Mouse (Mus musculus) embryonic stem cell, embryonic (primary cell): Measurements from ENCODE around the gene Myl10.

Experiments used
- CTCF ChIA-PET, 4 experiments: fragments of 300-600 bp in 2 of 4; fragments of 350-600 bp in 2 of 4; sonication (Branson Sonifier 250); formaldehyde crosslinking; loops; one replicate each; lab custom pipeline; 2022; ENCODE audit warnings: inconsistent platforms in 2 of 4; lab: Charles Lee
- POLR2A ChIA-PET, 4 experiments: fragments of 300-600 bp in 2 of 4; fragments of 350-600 bp in 2 of 4; sonication (Branson Sonifier 250); formaldehyde crosslinking; loops; one replicate each; lab custom pipeline; 2022; ENCODE audit warnings: antibody characterized with exemption in 4 of 4, inconsistent platforms in 1 of 4; lab: Charles Lee

The Myl10 gene

GRCm38 (mm10) chr5:136694976-136695375 lies 2.0 kb downstream of the Myl10 start:
- CTCF ChIA-PET: no interaction called here

GRCm38 (mm10) chr5:136696516-136696915 lies 3.6 kb downstream of the Myl10 start:
- POLR2A ChIA-PET: interaction anchor here in 1 of 4 experiments (1.0 kb wide), 1 partner anchor 10 kb away, joined by 3 read pairs; no protein-coding TSS in a partner anchor

More at GRCm38 (mm10) chr5:136694976-136695375, 2.0 kb downstream of the Myl10 start:
- POLR2A ChIA-PET: no interaction called here

GRCm38 (mm10) chr5:136697618-136698017 lies 4.7 kb downstream of the Myl10 start:
- POLR2A ChIA-PET: interaction anchor here in 1 of 4 experiments (1.0 kb wide), 1 partner anchor 9 kb away, joined by 3 read pairs; no protein-coding TSS in a partner anchor
- CTCF ChIA-PET: interaction anchor here (0.6 to 1.4 kb wide), 5 partner anchors 10 to 74 kb away, joined by 3 to 5 read pairs (median 3); no protein-coding TSS in a partner anchor

More at GRCm38 (mm10) chr5:136696516-136696915, 3.6 kb downstream of the Myl10 start:
- CTCF ChIA-PET: interaction anchor here (0.5 to 1.4 kb wide), 5 partner anchors 10 to 421 kb away, joined by 3 to 12 read pairs (median 4); no protein-coding TSS in a partner anchor

- ChIA-PET POLR2A (interaction anchor here in 1 of 4 experiments (0.6 kb wide), 1 partner anchor 16 kb away, joined by 3 read pairs; no protein-coding TSS in a partner anchor), CTCF (interaction anchor here in 1 of 4 experiments (0.6 kb wide), 2 partner anchors 449 to 487 kb away, joined by 3 to 9 read pairs; no protein-coding TSS in a partner anchor)
These were observed 9.3 kb downstream of the Myl10 start for GRCm38 (mm10) chr5:136702159-136702725.

- CTCF ChIA-PET: interaction anchor here (0.5 to 1.0 kb wide), 10 partner anchors 10 to 660 kb away, joined by 3 to 8 read pairs (median 3); no protein-coding TSS in a partner anchor
These were observed 10.8 kb downstream of the Myl10 start for GRCm38 (mm10) chr5:136703751-136704150.

DNA sequence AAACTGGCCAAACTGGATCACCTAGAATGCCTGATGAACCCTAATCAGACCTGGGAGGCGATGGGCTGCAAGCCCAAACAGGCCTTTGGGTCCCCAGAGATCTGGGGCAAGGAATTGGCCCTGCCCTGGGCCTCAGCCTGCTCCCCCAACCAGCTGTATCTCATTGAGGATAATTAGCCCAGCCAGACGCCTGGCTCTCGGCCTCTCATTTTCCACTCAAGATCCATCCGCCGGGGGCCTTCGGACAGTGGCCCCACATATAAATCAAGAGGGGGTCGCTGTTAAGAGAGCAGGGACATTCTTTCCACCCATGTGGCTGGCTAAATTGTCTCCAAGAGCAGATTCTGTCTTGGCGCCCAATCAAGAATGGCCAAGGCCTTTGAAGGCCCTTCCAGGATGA lies 11.2 kb downstream of the Myl10 start:
- CTCF ChIA-PET: interaction anchor here in 3 of 4 experiments (0.7 to 1.0 kb wide), 7 partner anchors 10 to 553 kb away, joined by 3 to 7 read pairs (median 3); no protein-coding TSS in a partner anchor
- POLR2A ChIA-PET: interaction anchor here in 2 of 4 experiments (0.6 to 0.7 kb wide), 2 partner anchors 75 to 183 kb away, joined by 3 to 5 read pairs; no protein-coding TSS in a partner anchor

More at GRCm38 (mm10) chr5:136703751-136704150, 10.8 kb downstream of the Myl10 start:
- POLR2A ChIA-PET: interaction anchor here in 2 of 4 experiments (0.6 to 0.7 kb wide), 2 partner anchors 75 to 182 kb away, joined by 3 to 5 read pairs; no protein-coding TSS in a partner anchor

DNA sequence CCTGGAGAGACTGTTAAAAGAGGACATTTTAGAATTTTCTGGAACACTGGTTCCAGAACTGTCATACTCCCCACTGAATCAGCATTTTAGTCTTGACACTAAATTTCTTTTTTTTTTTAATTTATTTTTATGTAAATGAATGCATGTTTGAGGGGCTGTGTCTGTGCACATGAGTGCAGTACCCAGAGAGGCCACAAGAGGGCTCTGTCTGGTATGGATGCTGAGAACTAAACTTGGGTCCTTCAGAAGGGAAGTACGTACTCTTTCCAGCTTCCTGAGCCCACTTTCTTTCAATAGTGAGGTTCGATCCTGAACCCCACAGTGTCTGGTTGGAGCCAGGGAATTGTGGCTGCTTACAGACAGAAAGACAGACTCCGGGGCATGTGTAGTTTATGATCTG lies 12.6 kb downstream of the Myl10 start:
- ChIA-PET CTCF (interaction anchor here in 3 of 4 experiments (0.7 to 2.3 kb wide), 16 partner anchors 9 to 461 kb away, joined by 3 to 17 read pairs (median 5); partner anchors contain the start of gene Myl10 (in 2 of the 3)), POLR2A (interaction anchor here in 1 of 4 experiments (1.3 kb wide), 1 partner anchor 10 kb away, joined by 3 read pairs; no protein-coding TSS in a partner anchor)

GRCm38 (mm10) chr5:136706803-136707202 lies 13.9 kb downstream of the Myl10 start:
- POLR2A ChIA-PET: interaction anchor here in 3 of 4 experiments (0.7 to 1.5 kb wide), 5 partner anchors 9 to 35 kb away, joined by 3 to 5 read pairs (median 3); no protein-coding TSS in a partner anchor
- CTCF ChIA-PET: interaction anchor here (0.6 to 2.3 kb wide), 49 partner anchors 9 to 1691 kb away, joined by 3 to 17 read pairs (median 4); partner anchors contain the start of genes Myl10 (in 2 of the 4) and Ywhag (in 1 of the 4)

DNA sequence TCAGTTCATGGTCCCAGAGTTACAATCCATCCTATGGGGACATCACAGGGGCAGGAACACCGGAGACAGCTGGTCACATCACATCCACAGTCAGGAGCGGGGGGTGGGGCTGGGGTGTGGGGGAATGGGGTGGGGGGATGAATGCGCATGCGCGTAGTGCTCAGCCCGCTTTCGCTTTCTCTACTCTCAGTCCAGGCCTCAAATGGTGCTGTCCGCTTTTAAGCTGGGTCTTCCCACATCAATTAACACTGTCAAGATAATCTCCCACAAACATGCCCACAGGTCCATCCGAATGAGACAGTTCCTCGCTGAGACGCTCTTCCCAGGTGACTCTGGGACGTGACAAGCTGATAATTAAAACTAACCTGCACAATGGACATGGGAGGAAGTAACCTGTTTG lies 15.2 kb downstream of the Myl10 start:
- ChIA-PET POLR2A (interaction anchor here in 3 of 4 experiments (0.5 to 1.4 kb wide), 9 partner anchors 37 to 544 kb away, joined by 3 to 10 read pairs (median 3); partner anchors contain the start of gene Prkrip1 (in 1 of the 3)), CTCF (interaction anchor here (0.6 to 2.0 kb wide), 19 partner anchors 9 to 1767 kb away, joined by 3 to 6 read pairs (median 4); no protein-coding TSS in a partner anchor)

DNA sequence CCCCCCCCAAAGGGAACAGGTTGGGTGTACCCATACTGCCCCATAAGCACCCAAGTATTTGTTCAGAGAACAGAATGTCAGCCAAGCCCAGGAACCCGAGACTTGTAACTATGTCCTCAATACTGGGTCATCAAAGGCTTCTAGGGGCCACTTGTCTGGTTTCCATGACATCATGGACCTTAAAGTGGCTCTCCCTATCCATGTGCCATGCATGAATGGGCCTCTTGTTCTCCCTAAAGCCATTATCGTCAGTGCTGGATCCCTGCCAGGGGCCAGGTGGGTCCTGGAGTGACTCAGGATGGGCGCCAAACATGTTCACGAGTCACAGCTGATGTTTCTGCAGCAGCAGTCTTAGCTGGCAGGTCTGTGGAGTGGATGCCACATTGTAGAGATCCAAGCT lies 17.8 kb downstream of the Myl10 start:
- ChIA-PET POLR2A (no interaction called here), CTCF (no interaction called here)

DNA sequence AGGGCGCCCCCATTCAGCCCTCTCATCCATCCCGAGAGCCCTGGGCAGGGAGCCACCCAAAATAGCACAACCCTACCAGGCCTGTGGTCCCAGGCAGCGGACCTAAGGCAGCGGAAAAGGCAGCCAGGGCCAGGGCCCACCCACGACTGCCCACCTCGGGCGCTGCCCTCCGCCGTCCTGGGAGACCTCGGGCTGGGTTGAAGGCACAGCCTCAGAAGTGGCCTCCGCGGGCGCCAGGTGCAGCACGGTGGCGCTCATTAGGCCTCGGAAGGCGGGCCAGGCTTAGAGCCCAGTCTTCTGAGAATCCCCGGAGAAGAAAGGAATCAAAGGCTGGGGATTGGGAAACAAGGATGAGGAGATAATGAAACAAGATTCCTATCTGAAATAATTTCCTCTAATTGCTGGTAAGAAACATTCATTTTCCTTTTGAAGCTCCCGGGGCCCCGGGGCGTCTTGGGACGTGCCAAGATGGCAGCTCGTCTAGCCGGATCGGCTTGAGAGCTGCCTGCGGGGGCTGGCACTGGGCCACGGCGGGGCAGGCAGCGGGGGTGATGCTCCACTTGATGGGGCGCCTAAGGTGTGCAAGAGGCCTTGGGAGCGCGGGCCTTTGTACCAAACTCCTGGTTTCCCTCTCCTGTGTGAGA lies 21.4 kb downstream of the Myl10 start:
- ChIA-PET POLR2A (interaction anchor here (0.5 to 1.5 kb wide), 10 partner anchors 40 to 1342 kb away, joined by 3 to 5 read pairs (median 4); no protein-coding TSS in a partner anchor), CTCF (interaction anchor here (0.5 to 2.1 kb wide), 23 partner anchors 10 to 512 kb away, joined by 3 to 9 read pairs (median 3); no protein-coding TSS in a partner anchor)

DNA sequence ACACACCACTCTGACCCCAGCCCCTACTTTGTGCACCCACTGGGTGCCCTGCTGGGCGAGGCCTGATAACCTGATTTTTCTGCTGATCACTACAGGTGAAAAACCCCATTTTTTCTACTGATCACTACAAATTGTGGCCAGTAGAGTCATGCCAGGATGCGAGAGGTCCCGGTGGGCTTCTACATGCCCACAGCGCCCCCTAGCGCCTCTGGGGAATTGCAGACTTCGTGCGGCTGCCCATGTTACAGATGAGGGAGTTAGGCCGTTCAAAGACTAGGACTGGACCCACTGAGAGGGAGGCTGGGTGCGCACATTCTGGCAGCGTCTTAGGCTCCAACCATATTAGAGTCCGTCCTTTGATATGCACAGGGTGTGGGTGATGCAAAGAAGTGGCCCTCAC lies 21.9 kb downstream of the Myl10 start:
- ChIA-PET POLR2A (interaction anchor here in 3 of 4 experiments (0.6 to 1.5 kb wide), 6 partner anchors 28 to 462 kb away, joined by 3 to 5 read pairs (median 4); no protein-coding TSS in a partner anchor), CTCF (interaction anchor here (0.5 to 2.1 kb wide), 15 partner anchors 9 to 513 kb away, joined by 3 to 20 read pairs (median 4); no protein-coding TSS in a partner anchor)

GRCm38 (mm10) chr5:136716696-136717572 lies 24.0 kb downstream of the Myl10 start:
- POLR2A ChIA-PET: interaction anchor here in 2 of 4 experiments (0.6 to 1.2 kb wide), 4 partner anchors 9 to 475 kb away, joined by 3 to 5 read pairs (median 3); no protein-coding TSS in a partner anchor
- CTCF ChIA-PET: interaction anchor here (0.6 to 1.8 kb wide), 14 partner anchors 9 to 465 kb away, joined by 3 to 6 read pairs (median 3); no protein-coding TSS in a partner anchor

- POLR2A ChIA-PET: no interaction called here
- CTCF ChIA-PET: interaction anchor here in 2 of 4 experiments (0.7 to 1.8 kb wide), 8 partner anchors 11 to 465 kb away, joined by 3 to 5 read pairs (median 3); no protein-coding TSS in a partner anchor
These were observed 24.6 kb downstream of the Myl10 start for GRCm38 (mm10) chr5:136717573-136717854.

DNA sequence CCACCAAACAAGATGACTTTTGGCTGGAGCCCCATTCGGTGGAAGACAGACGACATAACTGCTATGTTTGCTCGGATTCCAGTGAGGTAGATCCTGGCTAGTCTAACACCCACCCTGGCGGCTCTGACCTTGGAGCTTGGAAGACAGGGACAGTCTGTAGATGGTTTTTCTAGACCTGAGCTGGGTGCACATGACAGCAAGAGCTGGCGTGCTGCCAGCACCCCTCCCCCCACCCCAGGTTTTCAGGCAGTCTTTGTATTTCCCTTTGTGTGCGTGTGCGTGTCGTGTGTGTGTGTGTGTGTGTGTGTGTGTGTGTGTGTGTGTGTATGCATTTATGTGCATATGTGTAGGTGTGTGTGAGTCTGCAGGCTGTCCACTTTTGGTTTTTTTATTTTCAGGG lies 25.7 kb downstream of the Myl10 start:
- ChIA-PET POLR2A (interaction anchor here in 3 of 4 experiments (0.6 to 1.0 kb wide), 4 partner anchors 11 to 1973 kb away, joined by 3 to 4 read pairs (median 3); no protein-coding TSS in a partner anchor), CTCF (interaction anchor here in 2 of 4 experiments (0.6 to 1.0 kb wide), 2 partner anchors 99 to 248 kb away, joined by 3 read pairs; partner anchors contain the start of gene Cldn15 (in 1 of the 2))

- ChIA-PET POLR2A (interaction anchor here in 1 of 4 experiments (1.4 kb wide), 1 partner anchor 25 kb away, joined by 4 read pairs; no protein-coding TSS in a partner anchor), CTCF (interaction anchor here in 2 of 4 experiments (1.1 to 1.6 kb wide), 3 partner anchors 15 to 41 kb away, joined by 3 to 4 read pairs (median 3); no protein-coding TSS in a partner anchor)
These were observed 28.6 kb downstream of the Myl10 start for GRCm38 (mm10) chr5:136721596-136721995.
